Mouse (Mus musculus) C3H10T1/2 (cell line): ENCODE measurements around the gene Elovl1. TPM values are rescaled to one million over a fixed set of nuclear protein-coding genes. Genes with fewer than 3 reads are reported as not detected.

ENCODE experiments used
- polyA plus RNA-seq, 2 experiments: library from polyadenylated mRNA; unstranded; fragments of >200 nt; fragmentation: generic; extraction: Trizol; gene quantifications; one replicate each; pipeline ENCODE4 v1.2.1; 2012; ENCODE audit warnings: missing spikeins in 2 of 2

Gene Elovl1
- polyA plus RNA-seq: 100 to 1,000 TPM in 1 of 2 experiments, 10 to 100 TPM in 1; 92.6 to 116 TPM

GRCm38 (mm10) chr4:118427768-118428451 is at the start of gene Elovl1:
Elovl1 (plus strand) TSS chr4:118428093.

GRCm38 (mm10) chr4:118409142-118409900 is 18.6 kb upstream of the Elovl1 start, which contains the start of the genes Szt2 and Med8:
Szt2 (minus strand) TSS chr4:118409273.
Med8 (plus strand) TSS chr4:118409337.

DNA sequence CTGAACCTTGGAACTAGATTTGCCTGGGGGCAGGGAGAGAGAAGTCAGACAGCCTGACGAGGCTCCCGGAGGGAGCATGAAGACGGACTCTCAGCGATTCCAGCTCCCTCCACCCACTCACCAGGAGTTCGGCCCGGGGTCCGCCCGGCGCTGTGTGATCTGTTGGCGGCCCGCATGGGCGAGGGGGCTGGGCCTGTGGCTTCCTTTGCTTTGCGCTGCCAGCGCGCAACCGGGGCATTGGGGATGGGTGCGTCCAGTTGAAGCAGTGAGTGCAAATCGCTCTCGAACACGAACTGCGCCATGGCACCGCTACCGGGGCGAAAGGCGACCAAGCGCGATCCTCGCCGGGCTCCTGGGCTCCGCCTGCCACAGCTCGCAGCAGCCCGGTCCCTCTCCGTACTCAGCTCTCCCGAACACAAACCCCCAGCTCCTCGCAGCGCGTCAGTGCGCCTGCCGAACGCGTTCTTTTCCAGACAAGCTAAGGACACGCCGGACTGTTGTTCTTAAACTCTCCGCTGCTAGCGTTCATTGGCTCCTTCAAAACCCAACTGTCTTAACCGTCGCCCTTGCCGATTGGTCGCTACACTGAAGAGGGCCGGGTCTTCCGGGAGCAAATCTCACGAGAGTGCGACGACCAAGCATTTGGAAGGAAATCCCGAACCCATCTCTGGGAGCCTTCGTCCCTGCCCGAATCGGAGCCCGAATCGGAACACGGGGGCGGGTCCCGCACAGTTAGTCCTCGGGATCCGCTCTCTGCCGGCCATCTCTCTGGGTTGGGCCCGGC is 9.1 kb downstream of the Elovl1 start, which contains the start of gene Cdc20:
Gene Cdc20, minus strand, starts transcription at position 533 of the 784 bp plus-strand sequence.

GRCm38 (mm10) chr4:118457345-118457975 is 29.6 kb downstream of the Elovl1 start, which contains the start of gene Mpl:
Mpl (minus strand) TSS chr4:118457513.

Other genes with a start within 250 kb of the Elovl1 start
- gene Kdm4a, start 248.1 kb upstream of the Elovl1 start, polyA plus RNA-seq: 10 to 100 TPM in 1 of 2 experiments, 1 to 10 TPM in 1; 6.6 to 50.0 TPM
- gene Ptprf, start 136.7 kb upstream of the Elovl1 start, polyA plus RNA-seq: 10 to 100 TPM in 1 of 2 experiments, 1 to 10 TPM in 1; 3.6 to 30.0 TPM
- gene Szt2, start 18.8 kb upstream of the Elovl1 start, polyA plus RNA-seq: 10 to 100 TPM in 1 of 2 experiments, 1 to 10 TPM in 1; 2.4 to 11.3 TPM
- gene Med8, start 18.8 kb upstream of the Elovl1 start, polyA plus RNA-seq: 10 to 100 TPM; 34.6 to 47.2 TPM
- gene Cdc20, start 9.3 kb downstream of the Elovl1 start, polyA plus RNA-seq: 100 to 1,000 TPM; 129 to 220 TPM
- gene Mpl, start 29.4 kb downstream of the Elovl1 start, polyA plus RNA-seq: not detected
- not detected for gene Tie1, start 62.0 kb downstream of the Elovl1 start, polyA plus RNA-seq
- not detected for gene 2610528J11Rik, start 98.9 kb downstream of the Elovl1 start, polyA plus RNA-seq
- gene Tmem125, start 116.0 kb downstream of the Elovl1 start, polyA plus RNA-seq: not detected
- gene Cfap57, start 192.7 kb downstream of the Elovl1 start, polyA plus RNA-seq: not detected
- 10 to 100 TPM; 12.5 to 40.3 TPM for gene Ebna1bp2, start 192.7 kb downstream of the Elovl1 start, polyA plus RNA-seq
- gene Olfr62, start 230.9 kb downstream of the Elovl1 start, polyA plus RNA-seq: not detected